Mouse (Mus musculus): Measurements from ENCODE around the gene Corin. TPM values are rescaled to one million over a fixed set of nuclear protein-coding genes. Genes with fewer than 3 reads are reported as not detected.

Corin gene
- not detected for total RNA-seq (2023)

DNA sequence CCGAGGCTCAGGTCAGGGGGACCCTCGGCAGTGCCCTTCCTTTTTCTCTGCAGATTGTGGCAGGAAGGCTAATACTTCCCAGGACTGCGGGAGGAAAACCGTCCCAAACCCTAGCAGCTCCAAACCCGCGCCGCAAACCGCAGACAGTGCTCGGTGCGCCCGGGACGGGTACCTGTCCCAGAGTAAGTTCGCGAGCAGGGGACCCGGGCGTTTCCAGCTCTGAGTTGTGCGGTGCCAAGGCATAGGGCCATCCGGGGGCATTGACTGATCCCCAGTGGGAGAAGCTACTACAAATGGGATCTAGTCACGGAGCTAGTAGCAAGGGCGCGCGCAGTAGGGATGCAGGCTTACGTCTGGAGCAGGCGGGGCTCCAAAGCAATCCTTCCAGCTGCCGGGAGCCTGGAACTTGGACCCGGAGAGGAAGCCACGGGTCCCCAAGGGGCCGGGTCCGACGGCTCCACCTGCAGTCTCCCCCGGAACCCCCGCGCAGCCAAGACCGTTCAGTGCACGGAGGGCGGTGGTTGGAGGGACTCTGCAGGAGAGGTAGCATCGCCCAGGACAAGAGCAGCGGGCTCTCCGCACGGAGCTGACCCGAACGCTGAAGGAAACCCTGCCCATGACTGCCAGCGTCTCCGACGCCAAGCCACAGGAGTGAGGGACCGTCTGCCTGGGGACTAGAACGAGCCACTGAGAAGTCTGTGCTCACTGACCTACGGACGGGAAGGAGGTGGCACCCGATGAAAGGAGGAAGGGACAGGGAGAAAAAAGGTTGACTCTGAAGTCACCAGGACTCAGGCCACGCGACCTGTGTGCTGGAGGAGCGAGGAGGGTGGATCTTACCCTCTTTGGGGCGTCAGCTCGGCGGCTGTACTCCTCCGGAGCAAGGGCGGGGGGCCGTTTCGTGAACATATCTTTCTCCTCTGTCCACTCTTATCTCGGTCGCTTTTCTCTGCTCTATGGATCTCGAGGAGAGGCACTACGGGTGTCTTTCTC, at the start of gene Corin:
TSS of gene Corin (minus strand) at position 943 of the 993 bp plus-strand sequence.

Other genes with a start within 250 kb of the Corin start
- gene Nfxl1, start 55.2 kb upstream of the Corin start, total RNA-seq (2023) = 10 to 100 TPM; 13.3 to 13.6 TPM
- gene Zar1, start 76.8 kb upstream of the Corin start, total RNA-seq (2023) = under 1 TPM in 1 of 2 experiments, not detected in 1; 0.39 TPM
- gene Gm5868, start 83.1 kb upstream of the Corin start, total RNA-seq (2023) = under 1 TPM in 1 of 2 experiments, not detected in 1; 0.65 TPM
- 10 to 100 TPM; 19.7 to 21.6 TPM for gene Cnga1, start 139.8 kb upstream of the Corin start, total RNA-seq (2023)
- gene Nipal1, start 143.3 kb upstream of the Corin start, total RNA-seq (2023) = 10 to 100 TPM in 1 of 2 experiments, 1 to 10 TPM in 1; 4.7 to 14.4 TPM
- gene Txk, start 248.3 kb upstream of the Corin start, total RNA-seq (2023) = 100 to 1,000 TPM; 175 to 177 TPM